Comparison of ENCODE assay signal across 1 mouse cellular context in the genomic region with DNA sequence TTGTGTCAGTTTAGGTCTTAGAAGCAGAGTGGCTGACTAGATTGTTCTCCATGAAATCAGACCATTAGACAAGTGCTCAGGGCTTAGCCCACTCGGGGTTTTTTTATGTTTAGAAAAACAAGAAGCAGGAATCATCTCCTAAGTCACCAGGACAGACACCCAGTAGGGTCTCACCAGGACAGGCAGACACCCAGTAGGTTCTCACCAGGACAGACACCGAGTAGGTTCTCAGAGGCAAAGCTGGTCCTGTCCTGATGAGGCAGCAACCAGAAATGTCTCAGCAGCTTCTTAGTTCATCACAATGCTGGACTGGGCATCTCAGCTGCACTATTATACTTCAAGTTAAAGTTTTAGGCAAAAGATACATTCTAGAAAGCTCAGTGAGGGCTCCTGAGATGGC.
TF ChIP-seq lines count a peak whose summit lies in the region.

No protein-coding gene starts in this region.

TF ChIP-seq in CH12.LX, 34 proteins besides CTCF, POLR2A, EP300 and RAD21 (continued from another document):
- TF ChIP-seq IRF4 (IDR thresholded peaks at IDR 0.05; ENCODE audit: low read depth, low read length) (0 out of 2 replicates have a peak, but pooled peaks have one; percentile 33), USF1 (IDR thresholded peaks at IDR 0.05; ENCODE audit: low read depth, low read length) (no peak), ZNF384 (IDR thresholded peaks at IDR 0.05; ENCODE audit: low read depth, low read length) (no peak), NRF1 (IDR thresholded peaks at IDR 0.05; ENCODE audit: low read depth, low read length) (no peak), TBP (conservative IDR thresholded peaks at IDR 0.05; ENCODE audit: low read depth, low read length) (no peak)
